Mouse (Mus musculus) heart, embryonic 14.5 days (tissue): ENCODE data around the gene Atxn2. TPM values are rescaled to one million over a fixed set of nuclear protein-coding genes. Genes with fewer than 3 reads are reported as not detected.

ENCODE experiments used
- ATAC-seq: fragments of 200-750 bp; cut with Nextera tagmentation; 2 replicates; pipeline ENCODE4 v1.8.0; 2017; ENCODE audit warnings: low read depth, moderate TSS enrichment; ENCODE audit not compliant: insufficient number of reproducible peaks, insufficient read depth, low FRiP score
- H3K27ac ChIP-seq, 2 experiments: fragments of 200-500 bp in 1 of 2; fragments of 300-500 bp in 1 of 2; sonication (generic) in 1 of 2; replicated peaks in 1 of 2; 2 replicates each; pipeline ENCODE4 v1.5.1; 2012 to 2014; ENCODE audit warnings: low read depth in 2 of 2, low read length in 2 of 2, control low read depth in 1 of 2, mild to moderate bottlenecking in 1 of 2, mixed read lengths in 1 of 2; ENCODE audit not compliant: control insufficient read depth in 1 of 2, insufficient read depth in 1 of 2
- H3K27me3 ChIP-seq: fragments of 300-500 bp; sonication (generic); 2 replicates; pipeline ENCODE4 v1.6.1; 2014; ENCODE audit warnings: mild to moderate bottlenecking, low read length, control low read depth; ENCODE audit not compliant: control insufficient read depth, insufficient read depth
- H3K36me3 ChIP-seq: fragments of 300-500 bp; sonication (generic); 2 replicates; pipeline ENCODE4 v1.6.1; 2014; ENCODE audit warnings: mild to moderate bottlenecking, control low read depth, low read length, mixed read lengths; ENCODE audit not compliant: control insufficient read depth, insufficient read depth
- H3K4me1 ChIP-seq, 2 experiments: fragments of 200-500 bp in 1 of 2; fragments of 300-500 bp in 1 of 2; sonication (generic) in 1 of 2; 2 replicates each; pipeline ENCODE4 v1.6.1; 2012 to 2014; ENCODE audit warnings: low read length in 2 of 2, control low read depth in 1 of 2, mixed read lengths in 1 of 2; ENCODE audit not compliant: control insufficient read depth in 2 of 2, insufficient read depth in 2 of 2
- H3K4me2 ChIP-seq: fragments of 300-500 bp; sonication (generic); 2 replicates; pipeline ENCODE4 v1.6.1; 2014; ENCODE audit warnings: mild to moderate bottlenecking, low read length
- H3K4me3 ChIP-seq, 2 experiments: fragments of 200-500 bp in 1 of 2; fragments of 300-500 bp in 1 of 2; sonication (generic) in 1 of 2; 2 replicates each; pipeline ENCODE4 v1.5.1; 2012 to 2014; ENCODE audit warnings: low read length in 2 of 2, mild to moderate bottlenecking in 2 of 2, control low read depth in 1 of 2, low read depth in 1 of 2, moderate library complexity in 1 of 2; ENCODE audit not compliant: control insufficient read depth in 1 of 2, insufficient read depth in 1 of 2
- H3K9ac ChIP-seq: fragments of 300-500 bp; sonication (generic); 2 replicates; pipeline ENCODE4 v1.6.1; 2014; ENCODE audit warnings: mild to moderate bottlenecking, low read length
- H3K9me3 ChIP-seq: fragments of 300-500 bp; sonication (generic); 2 replicates; pipeline ENCODE4 v1.6.1; 2016; ENCODE audit warnings: low read length, control low read depth; ENCODE audit not compliant: control insufficient read depth
- WGBS: fragments of 180-500 bp; shearing (Covaris S2); extraction: QIAGEN DNeasy Blood & Tissue Kit; methylation state at CpG from one replicate; pipeline ENCODE4 v1.1.7; 2014; 5-methylcytosine and 5-hydroxymethylcytosine counted together
- microRNA-seq: library from miRNA; unstranded; fragments of <30 nt; microRNA quantifications from one replicate; pipeline ENCODE4, GENCODE M21; 2016
- polyA plus RNA-seq: library from polyadenylated mRNA; unstranded; fragments of >200 nt; fragmentation: Nextera tagmentation; extraction: Ambion mirVana; gene quantifications from 2 replicates; pipeline ENCODE4 v1.2.1, GENCODE M21; 2014

Gene Atxn2
- polyA plus RNA-seq, 1 experiment from 2014 or later: 84.8 TPM

- H3K27me3 ChIP-seq: no peaks in the 10 kb centered on the region
- H3K36me3 ChIP-seq: peaks cover 6% of the 10 kb centered on the region; the same call in 1 of the 2 replicates
- H3K4me3 ChIP-seq: no peak overlapping the region
- no peak overlapping the region for H3K27ac ChIP-seq
- H3K9ac ChIP-seq: no peak overlapping the region; the same call in 1 of the 2 replicates
- no peak for ATAC-seq
- no peaks in the 10 kb centered on the region for H3K9me3 ChIP-seq
- WGBS: 8% methylated on average over 7 of the region's 11 CpGs
- peak overlapping the region; percentile 21; the same call in 1 of the 2 replicates for H3K4me2 ChIP-seq
- no peaks in the 10 kb centered on the region for H3K4me1 ChIP-seq
Measured at GRCm38 (mm10) chr5:121864330-121864729, 153.2 kb downstream of the Atxn2 start.

Small RNA genes within 50 kb of the gene (microRNA-seq; reads per million reads assigned to microRNA genes)
- 1.7 reads per million for gene Mir7031

Other genes starting within 250 kb of the Atxn2 start
- 0.18 and 0.26 TPM in 2 replicates for gene Adam1b, start 207.9 kb upstream of the Atxn2 start, polyA plus RNA-seq
- 1.1 and 1.5 TPM in 2 replicates for gene Adam1a, start 165.9 kb upstream of the Atxn2 start, polyA plus RNA-seq
- gene Gm42878, start 165.9 kb upstream of the Atxn2 start, polyA plus RNA-seq: 0.26 TPM in 1 of 2 replicates, not detected in the other
- 37.0 and 43.7 TPM in 2 replicates for gene Mapkapk5, start 165.4 kb upstream of the Atxn2 start, polyA plus RNA-seq
- gene Aldh2, start 117.5 kb upstream of the Atxn2 start, polyA plus RNA-seq: 32.0 and 40.0 TPM in 2 replicates
- gene Acad12, start 92.4 kb upstream of the Atxn2 start, polyA plus RNA-seq: 7.2 and 7.3 TPM in 2 replicates
- gene Acad10, start 50.8 kb upstream of the Atxn2 start, polyA plus RNA-seq: 1.1 and 1.5 TPM in 2 replicates
- gene Brap, start 50.8 kb upstream of the Atxn2 start, polyA plus RNA-seq: 26.6 and 26.9 TPM in 2 replicates
- 16.5 and 18.1 TPM in 2 replicates for gene Sh2b3, start 126.3 kb downstream of the Atxn2 start, polyA plus RNA-seq
- gene Pheta1, start 137.6 kb downstream of the Atxn2 start, polyA plus RNA-seq: 10.8 and 11.5 TPM in 2 replicates